Mouse (Mus musculus) left cerebral cortex, postnatal 36 days (tissue): ENCODE measurements around the gene Pcbd2. TPM values are rescaled to one million over a fixed set of nuclear protein-coding genes. Genes with fewer than 3 reads are reported as not detected.
"Not testable (repeated sequence)": the region's sequence is repeated elsewhere in the genome, so short reads cannot be mapped to it uniquely, and the experiment has no call there.

Experiments
- DNase-seq, 2 experiments: peaks; one replicate each; pipeline ENCODE4 v3.0.0; 2021 to 2022; ENCODE audit warnings: low spot score in 2 of 2, mixed read lengths in 1 of 2
- intact Hi-C: fragments of 180-260 bp; cut with DNase I; formaldehyde crosslinking; loops from one replicate; pipeline ENCODE4 v1.15.1; 2025
- total RNA-seq, 2 experiments: library from RNA; stranded (reverse); gene quantifications; 2 replicates each; pipeline ENCODE4 v1.2.3; 2021

Pcbd2 gene
- total RNA-seq, result 10 to 100 TPM; 27.0 to 28.6 TPM

- peak; percentile 83 to 89 for DNase-seq
- intact Hi-C loops, result loop anchor here (1.0 to 5.0 kb wide), 2 partner anchors 35 to 125 kb away; no protein-coding TSS in a partner anchor
Observed at GRCm38 (mm10) chr13:55727120-55727838, at the start of gene Pcbd2. TSS of gene Pcbd2 (plus strand) at chr13:55727368.

GRCm38 (mm10) chr13:55682201-55682600 lies 45.0 kb upstream of the Pcbd2 start:
- intact Hi-C loops, result no loop called here
- no peak for DNase-seq

GRCm38 (mm10) chr13:55683581-55683980 lies 43.6 kb upstream of the Pcbd2 start:
- DNase-seq, result no peak
- intact Hi-C loops, result no loop called here

GRCm38 (mm10) chr13:55686107-55686633 lies 41.0 kb upstream of the Pcbd2 start:
- DNase-seq, result no peak
- intact Hi-C loops, result no loop called here

GRCm38 (mm10) chr13:55687927-55688602 lies 39.1 kb upstream of the Pcbd2 start:
- intact Hi-C loops, result no loop called here
- DNase-seq, result no peak

GRCm38 (mm10) chr13:55692535-55693242 lies 34.5 kb upstream of the Pcbd2 start, which contains the start of gene B230219D22Rik:
TSS of gene B230219D22Rik (plus strand) at chr13:55693124.
- DNase-seq, result peak; percentile 88 to 90
- intact Hi-C loops, result loop anchor here (1.0 to 2.0 kb wide), 2 partner anchors 22 to 35 kb away; partner anchors contain the start of genes Pcbd2 and Txndc15

GRCm38 (mm10) chr13:55693243-55693721 lies 33.9 kb upstream of the Pcbd2 start:
- DNase-seq, result no peak
- intact Hi-C loops, result loop anchor here (2.0 kb wide), 1 partner anchor 22 kb away; the partner anchor contains the start of gene Txndc15

- intact Hi-C loops, result no loop called here
- no peak for DNase-seq
Observed at GRCm38 (mm10) chr13:55694110-55694509, 33.1 kb upstream of the Pcbd2 start.

GRCm38 (mm10) chr13:55695989-55696388 lies 31.2 kb upstream of the Pcbd2 start:
- DNase-seq, intact Hi-C loops: not testable (repeated sequence)

- intact Hi-C loops, result no loop called here
- no peak for DNase-seq
Observed at GRCm38 (mm10) chr13:55704301-55704700, 22.9 kb upstream of the Pcbd2 start.

- intact Hi-C loops, result no loop called here
- no peak for DNase-seq
Observed at GRCm38 (mm10) chr13:55712846-55713245, 14.3 kb upstream of the Pcbd2 start.

GRCm38 (mm10) chr13:55714501-55715166 lies 12.5 kb upstream of the Pcbd2 start, which contains the start of gene Txndc15:
TSS of gene Txndc15 (plus strand) at chr13:55714650.
- intact Hi-C loops, result loop anchor here (2.0 kb wide), 1 partner anchor 22 kb away; the partner anchor contains the start of gene B230219D22Rik

GRCm38 (mm10) chr13:55715167-55715512 lies 12.0 kb upstream of the Pcbd2 start:
- intact Hi-C loops, result loop anchor here (2.0 kb wide), 1 partner anchor 22 kb away; the partner anchor contains the start of gene B230219D22Rik
- no peak for DNase-seq

More at GRCm38 (mm10) chr13:55714501-55715166, 12.5 kb upstream of the Pcbd2 start, which contains the start of gene Txndc15:
- peak; percentile 90 for DNase-seq

- DNase-seq, result no peak
- intact Hi-C loops, result loop anchor here (2.0 kb wide), 1 partner anchor 23 kb away; the partner anchor contains the start of gene B230219D22Rik
Observed at GRCm38 (mm10) chr13:55715908-55716510, 11.2 kb upstream of the Pcbd2 start.

- intact Hi-C loops, result no loop called here
- no peak for DNase-seq
Observed at GRCm38 (mm10) chr13:55721516-55721915, 5.7 kb upstream of the Pcbd2 start.

- DNase-seq, result no peak
- intact Hi-C loops, result no loop called here
Observed at GRCm38 (mm10) chr13:55721995-55722394, 5.2 kb upstream of the Pcbd2 start.

GRCm38 (mm10) chr13:55726598-55727119 lies 509 bp upstream of the Pcbd2 start:
- DNase-seq, result no peak
- intact Hi-C loops, result loop anchor here (1.0 to 5.0 kb wide), 2 partner anchors 34 to 124 kb away; no protein-coding TSS in a partner anchor

GRCm38 (mm10) chr13:55727839-55728238 lies 671 bp downstream of the Pcbd2 start:
- intact Hi-C loops, result loop anchor here (1.0 to 5.0 kb wide), 2 partner anchors 36 to 126 kb away; no protein-coding TSS in a partner anchor
- peak; percentile 50 to 54 for DNase-seq
